Mouse (Mus musculus) gastrocnemius, adult 2 months (tissue): Measurements from ENCODE around the gene Usp5. TPM values are rescaled to one million over a fixed set of nuclear protein-coding genes. Genes with fewer than 3 reads are reported as not detected.

Source experiments
- DNase-seq: peaks from one replicate; pipeline ENCODE4 v3.0.0; 2022
- H3K27ac ChIP-seq: fragments of 200-600 bp; 2 replicates; pipeline ENCODE4 v1.8.1; 2022; ENCODE audit warnings: mild to moderate bottlenecking
- H3K4me3 ChIP-seq: fragments of 200-600 bp; 2 replicates; pipeline ENCODE4 v1.8.1; 2022; ENCODE audit warnings: mild to moderate bottlenecking, moderate library complexity
- CTCF ChIP-seq: fragments of 200-600 bp; IDR thresholded peaks from 2 replicates; pipeline ENCODE4 v1.8.1; 2022; ENCODE audit warnings: antibody characterized with exemption, mild to moderate bottlenecking, moderate library complexity
- intact Hi-C: fragments of 180-260 bp; cut with DNase I; formaldehyde crosslinking; loops from one replicate; pipeline ENCODE4 v1.15.1; 2025
- total RNA-seq, 2 experiments: library from RNA; stranded (reverse); gene quantifications; 2 replicates each; pipeline ENCODE4 v1.2.3; 2021

Gene Usp5
- total RNA-seq, 2 experiments from 2014 or later: 43.4 to 50.1 TPM

DNA sequence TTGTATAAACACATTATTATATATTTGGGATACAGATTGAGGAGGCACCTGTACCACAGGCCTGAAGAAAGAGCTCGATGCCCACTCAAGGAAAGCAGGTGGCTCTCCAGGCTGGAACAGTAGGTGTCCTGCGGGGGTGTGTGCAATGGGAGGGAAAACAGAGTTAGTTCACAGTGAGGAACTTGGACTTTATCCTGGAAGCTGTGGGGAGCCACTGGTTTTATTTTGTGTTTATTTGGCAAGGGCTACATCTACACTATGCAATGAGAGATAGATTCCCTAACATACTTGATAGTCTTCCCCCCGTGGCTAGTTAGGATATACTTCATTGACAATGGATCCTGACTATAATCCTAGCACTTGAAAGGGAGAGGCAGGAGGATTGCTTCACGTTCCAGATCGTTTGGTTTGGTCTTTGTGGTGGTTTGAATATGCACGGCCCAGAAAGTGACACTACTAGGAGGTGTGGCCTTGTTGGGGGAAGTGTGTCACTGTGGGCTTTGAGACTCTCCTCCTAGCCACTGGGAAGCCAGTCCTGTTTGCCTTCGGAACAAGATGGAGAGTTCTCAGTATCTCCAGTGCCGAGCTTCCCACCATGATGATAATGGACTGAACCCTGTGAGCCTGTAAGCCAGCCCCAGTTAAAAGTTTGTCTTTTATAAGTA, 42.4 kb downstream of the Usp5 start:
- no peak overlapping the region for H3K4me3 ChIP-seq
- no peak for DNase-seq
- no peak for TF ChIP-seq CTCF
- intact Hi-C loops: no loop called here
- no peak overlapping the region for H3K27ac ChIP-seq

DNA sequence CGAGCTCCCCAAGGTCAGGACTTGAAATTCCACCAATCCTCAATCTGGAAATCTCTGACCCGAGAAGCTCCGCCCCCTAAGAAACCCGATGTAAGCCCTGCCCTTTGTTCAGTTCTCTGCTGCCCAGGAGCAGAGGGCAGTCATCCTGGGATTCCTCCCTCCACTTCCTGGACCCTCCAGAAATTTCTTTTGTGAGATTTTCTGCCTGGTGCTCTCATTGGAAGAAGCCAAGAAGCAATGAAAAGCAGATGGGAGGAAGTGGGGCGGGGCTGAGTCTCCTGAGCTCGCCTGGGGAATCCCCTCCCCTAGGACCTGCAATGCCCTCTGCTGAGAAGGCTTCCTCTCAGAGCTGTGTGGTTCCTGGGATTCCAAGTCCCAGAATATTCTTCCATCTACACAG, 46.8 kb downstream of the Usp5 start:
- peak overlapping the region; percentile 46 for H3K4me3 ChIP-seq
- no peak overlapping the region; the same call in 1 of the 2 replicates for H3K27ac ChIP-seq
- peak; percentile 50 for DNase-seq
- intact Hi-C loops: no loop called here
- TF ChIP-seq CTCF: no peak

DNA sequence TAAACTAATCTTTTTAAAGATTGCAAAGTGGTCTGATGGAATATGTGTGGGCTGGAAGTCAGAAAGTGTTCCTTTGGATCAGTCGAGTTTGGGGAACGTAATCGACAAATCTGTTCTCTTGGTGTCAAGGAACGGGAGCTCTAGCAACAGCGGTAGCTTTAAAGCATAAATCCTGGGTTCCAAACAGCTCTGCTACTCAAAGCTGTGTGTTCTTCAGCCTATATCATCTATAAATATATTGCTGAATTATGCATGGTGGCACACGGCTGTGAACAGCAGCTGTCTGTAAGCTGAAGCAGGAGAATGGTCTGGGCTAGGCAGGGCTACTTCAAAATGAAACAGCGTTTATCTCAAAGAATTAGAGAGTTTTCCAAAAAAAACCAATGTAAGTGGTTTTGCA, 48.4 kb downstream of the Usp5 start:
- intact Hi-C loops: no loop called here
- DNase-seq: no peak
- Histone ChIP-seq H3K4me3 (no peak overlapping the region), H3K27ac (no peak overlapping the region)
- no peak for TF ChIP-seq CTCF

DNA sequence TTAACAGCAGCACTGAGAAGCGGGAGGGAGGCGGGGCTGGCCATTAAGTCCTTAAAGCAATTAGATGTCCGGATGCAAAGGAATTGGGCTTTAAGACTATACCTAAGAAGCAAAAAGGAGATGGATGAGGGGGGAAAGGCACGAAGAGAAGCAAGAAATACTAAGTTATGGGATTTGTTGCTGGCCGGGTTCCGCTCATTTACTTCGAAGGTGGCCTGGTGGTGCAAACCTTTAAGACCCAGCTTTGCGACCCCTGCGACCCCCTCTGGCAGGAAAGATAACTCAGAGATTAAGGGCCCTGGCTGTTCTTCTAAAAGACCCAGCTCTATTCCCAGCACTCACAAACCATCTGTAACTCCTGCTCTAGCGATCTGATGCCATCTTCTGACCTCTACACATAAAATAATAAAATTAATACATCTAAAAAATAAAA, 49.3 kb downstream of the Usp5 start:
- TF ChIP-seq CTCF: no peak
- DNase-seq: no peak
- Histone ChIP-seq H3K27ac (peak overlapping the region; percentile 58; the same call in 1 of the 2 replicates), H3K4me3 (peak overlapping the region; percentile 57)
- intact Hi-C loops: no loop called here

DNA sequence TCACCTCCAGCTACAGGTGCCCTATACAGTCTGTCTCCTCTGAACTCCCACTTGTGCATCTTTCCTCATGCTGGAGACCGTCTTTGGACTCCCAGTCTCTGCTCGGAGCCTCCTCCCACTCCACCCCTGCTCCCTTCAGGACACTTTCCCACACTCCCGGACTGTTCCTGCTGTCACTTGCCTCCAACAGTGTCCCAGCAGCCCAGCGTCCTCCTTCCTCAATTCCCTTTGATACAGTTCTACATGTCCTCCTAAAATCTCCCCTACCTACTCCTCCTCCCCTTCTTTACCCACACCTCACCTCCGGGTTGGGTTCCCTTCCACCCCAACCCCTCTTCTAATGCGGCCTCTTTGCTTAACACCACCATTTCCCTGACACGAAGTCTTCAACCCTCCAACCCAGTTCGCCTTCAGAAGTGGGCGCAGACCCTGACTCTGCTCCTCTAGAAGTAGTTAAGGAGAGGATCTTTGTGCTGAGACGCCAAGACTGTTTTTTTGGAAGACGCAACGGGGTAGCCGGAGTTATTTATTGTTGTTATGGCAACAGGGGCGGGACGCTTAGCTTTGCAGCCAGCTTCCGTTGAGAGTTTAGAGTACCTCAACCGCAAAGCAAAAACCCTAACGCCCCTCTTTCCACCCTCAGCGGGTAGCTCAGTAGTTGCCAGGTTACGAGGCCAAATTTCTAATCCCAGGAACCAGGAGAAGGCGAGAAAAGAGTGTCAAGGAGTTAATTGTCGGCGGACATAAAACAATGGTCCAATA, 49.9 kb downstream of the Usp5 start, which contains the start of gene Lrrc23:
Gene Lrrc23, minus strand, starts transcription at position 506 of the 762 bp plus-strand sequence.
- intact Hi-C loops: no loop called here
- no peak for DNase-seq
- no peak for TF ChIP-seq CTCF
- Histone ChIP-seq H3K4me3 (peak within 1 kb of the TSS; percentile 57), H3K27ac (peak within 1 kb of the TSS; percentile 58)

DNA sequence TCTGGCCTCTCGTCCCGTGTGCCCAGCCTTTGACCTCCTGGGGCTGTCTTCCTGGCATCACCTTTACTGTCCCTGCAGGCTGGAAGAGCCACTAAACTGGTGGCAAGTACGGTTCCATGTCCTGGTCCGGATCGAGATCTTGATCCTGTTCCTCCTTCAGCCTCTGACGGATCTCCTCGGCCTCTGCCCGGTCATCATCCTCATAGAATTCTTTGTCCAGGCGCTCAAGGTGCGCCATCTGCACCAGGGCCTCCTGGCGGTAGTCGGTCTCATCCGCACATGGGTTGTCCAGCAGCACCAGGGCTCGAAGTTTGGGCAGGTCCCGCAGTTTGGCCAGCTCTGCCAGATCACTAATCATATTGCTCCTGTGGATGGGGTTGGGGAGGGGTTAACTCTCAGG, 58.8 kb downstream of the Usp5 start:
- no peak overlapping the region for H3K4me3 ChIP-seq
- no peak overlapping the region for H3K27ac ChIP-seq
- intact Hi-C loops: no loop called here
- no peak for DNase-seq
- no peak for TF ChIP-seq CTCF

DNA sequence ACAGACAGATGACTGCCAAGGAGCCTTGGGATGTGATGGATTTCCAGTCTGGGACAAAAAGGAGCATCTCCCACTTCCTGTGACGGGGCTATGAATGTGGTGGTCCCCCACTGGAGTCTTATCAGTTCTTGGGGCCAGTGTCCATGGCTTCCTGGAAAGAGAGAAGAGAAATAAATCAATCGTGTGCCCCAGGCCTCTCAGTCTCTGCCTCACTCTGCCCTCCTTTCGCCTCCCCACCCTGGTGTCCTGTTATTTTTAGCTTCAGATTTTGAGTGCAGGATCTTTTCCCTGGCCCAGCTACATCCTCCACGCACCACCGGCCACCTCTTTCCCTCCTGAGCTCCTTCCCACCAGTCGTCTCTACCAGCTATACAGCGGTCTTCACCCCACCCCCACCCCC, 59.3 kb downstream of the Usp5 start:
- no peak for DNase-seq
- Histone ChIP-seq H3K27ac (no peak overlapping the region; the same call in 1 of the 2 replicates), H3K4me3 (peak overlapping the region; percentile 78)
- no peak for TF ChIP-seq CTCF
- intact Hi-C loops: no loop called here

DNA sequence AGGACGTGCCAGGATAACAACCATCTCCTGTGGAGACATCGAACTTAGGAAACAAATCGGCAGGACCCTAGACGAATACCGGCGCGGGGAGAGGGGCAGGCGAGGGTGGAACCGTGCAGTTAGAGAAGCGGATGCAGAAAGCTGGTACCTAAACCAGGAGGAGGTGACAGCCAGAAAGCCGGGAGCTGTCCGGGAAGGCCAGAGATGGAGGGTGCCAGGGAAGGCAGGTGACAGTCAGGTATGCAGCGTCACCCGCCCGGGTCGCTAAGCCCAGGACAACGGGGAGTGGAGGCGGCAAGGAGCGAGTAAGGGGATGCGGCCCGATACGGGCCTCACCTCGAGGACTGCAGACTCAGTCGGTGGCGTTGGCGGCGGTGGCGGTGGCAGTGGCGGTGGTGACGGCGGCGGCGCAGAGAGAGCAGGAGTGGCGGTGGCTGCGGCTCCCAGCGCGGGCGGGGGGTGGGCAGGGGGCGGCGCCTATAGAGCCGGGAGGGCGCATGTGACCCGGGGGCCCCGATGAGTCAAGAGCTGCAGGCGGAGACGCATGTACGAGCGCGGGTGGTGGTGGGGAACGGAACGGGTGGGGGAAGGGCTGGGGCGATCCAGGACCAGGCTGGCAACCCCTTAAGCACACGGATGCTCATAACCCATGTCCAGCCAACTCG, 60.1 kb downstream of the Usp5 start, which contains the start of gene Eno2:
Gene Eno2, minus strand, starts transcription at position 573 of the 665 bp plus-strand sequence.
- Histone ChIP-seq H3K4me3 (peak within 1 kb of the TSS; percentile 78), H3K27ac (peak within 1 kb of the TSS; percentile 71)
- no peak for TF ChIP-seq CTCF
- intact Hi-C loops: loop anchor here (10.0 kb wide), 1 partner anchor 264 kb away; no protein-coding TSS in a partner anchor
- peak; percentile 61 for DNase-seq

DNA sequence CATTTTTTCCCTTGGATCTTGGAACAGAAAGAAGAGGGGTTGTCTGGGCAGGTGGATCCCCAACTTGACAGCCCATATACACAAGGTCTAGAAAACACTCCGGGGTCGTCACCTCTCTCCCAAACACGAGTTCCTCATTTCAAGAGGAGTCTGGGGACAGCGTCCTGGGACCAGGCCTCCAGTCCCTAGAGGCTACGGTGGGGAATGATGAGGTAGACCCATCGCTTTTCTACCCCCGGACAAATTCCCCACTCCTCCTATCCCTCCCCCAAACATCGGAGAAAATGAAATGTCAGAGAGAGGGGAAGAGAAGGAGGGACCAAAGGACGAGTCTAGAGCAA, 60.6 kb downstream of the Usp5 start:
- DNase-seq: no peak
- H3K27ac ChIP-seq: peak overlapping the region; percentile 71; the same call in 1 of the 2 replicates
- no peak for TF ChIP-seq CTCF
- intact Hi-C loops: loop anchor here (10.0 kb wide), 1 partner anchor 264 kb away; no protein-coding TSS in a partner anchor
- peak overlapping the region; percentile 78 for H3K4me3 ChIP-seq

DNA sequence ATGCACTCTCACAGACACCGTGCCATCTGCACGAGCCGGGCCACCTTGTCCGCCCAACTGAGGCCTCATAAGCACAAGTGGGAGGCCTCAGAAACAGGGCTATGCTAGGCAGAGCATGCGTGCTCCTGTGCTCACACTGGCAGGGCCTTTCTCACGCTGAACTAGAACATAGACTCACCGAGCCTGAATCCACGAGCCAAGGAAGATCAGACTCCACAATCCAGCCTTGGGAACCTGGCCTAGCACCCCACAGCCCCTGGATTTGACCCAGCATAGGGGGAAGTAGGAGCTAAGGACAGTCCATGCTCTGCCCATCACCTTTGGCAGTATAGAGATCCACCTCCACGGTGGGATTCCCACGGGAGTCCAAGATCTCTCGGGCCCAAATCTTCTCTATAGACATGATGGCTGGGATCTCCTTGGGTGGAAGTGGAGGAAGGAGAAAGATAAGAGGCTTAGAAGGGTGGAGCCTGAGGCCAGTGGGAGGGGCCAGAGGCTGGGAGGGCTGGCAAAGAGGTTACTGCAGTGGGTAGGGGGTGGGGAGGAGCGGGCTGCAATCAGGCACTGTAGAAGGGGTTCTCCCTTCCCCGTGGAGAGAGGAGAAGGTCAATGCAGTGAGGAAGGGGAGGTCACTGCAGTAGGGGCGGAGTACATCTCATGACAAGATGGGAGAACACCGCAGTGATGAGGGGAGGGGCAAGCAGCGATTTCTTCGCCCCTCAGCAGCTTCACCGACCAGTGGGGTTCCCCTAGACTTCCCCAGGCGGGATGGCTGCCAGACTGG, 61.2 kb downstream of the Usp5 start:
- H3K27ac ChIP-seq: peak overlapping the region; percentile 12; the same call in 1 of the 2 replicates
- no peak for DNase-seq
- intact Hi-C loops: loop anchor here (10.0 kb wide), 1 partner anchor 263 kb away; no protein-coding TSS in a partner anchor
- TF ChIP-seq CTCF: no peak
- peak overlapping the region; percentile 78 for H3K4me3 ChIP-seq

DNA sequence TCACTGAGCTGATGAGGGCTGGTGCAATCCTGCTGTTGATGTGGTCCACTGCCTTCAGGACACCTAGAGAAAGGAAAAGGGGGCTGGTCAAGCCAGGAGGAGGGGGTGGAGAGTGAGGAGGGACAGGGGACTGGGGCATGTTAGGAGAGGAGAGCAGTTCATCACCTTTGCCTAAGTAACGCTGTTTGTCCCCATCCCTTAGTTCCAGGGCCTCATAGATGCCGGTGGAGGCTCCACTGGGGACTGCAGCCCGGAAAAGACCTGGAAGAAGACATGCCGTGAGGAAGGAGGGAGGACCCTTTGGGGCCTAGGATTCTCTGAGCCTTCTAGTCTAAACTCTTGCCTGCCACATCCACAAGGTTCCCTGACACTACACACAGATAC, 61.8 kb downstream of the Usp5 start:
- DNase-seq: no peak
- H3K27ac ChIP-seq: no peak overlapping the region
- H3K4me3 ChIP-seq: no peak overlapping the region
- intact Hi-C loops: loop anchor here (10.0 kb wide), 1 partner anchor 263 kb away; no protein-coding TSS in a partner anchor
- TF ChIP-seq CTCF: no peak

DNA sequence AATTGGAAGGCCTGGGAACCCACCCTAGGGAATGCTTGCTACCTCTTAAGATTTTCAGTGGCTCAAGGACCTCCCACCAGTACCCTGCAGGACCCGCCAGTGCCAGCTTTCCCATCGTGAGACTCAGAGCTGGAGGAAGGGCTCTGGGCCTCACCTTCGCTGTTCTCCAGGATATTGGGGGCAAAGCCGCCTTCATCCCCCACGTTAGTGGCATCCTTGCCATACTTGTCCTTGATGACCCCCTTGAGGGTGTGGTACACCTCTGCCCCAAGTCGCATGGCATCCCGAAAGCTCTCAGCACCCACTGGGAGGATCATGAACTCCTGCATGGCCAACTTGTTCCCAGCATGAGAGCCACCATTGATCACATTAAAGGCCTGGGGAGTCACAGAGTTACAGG, 63.3 kb downstream of the Usp5 start:
- DNase-seq: no peak
- TF ChIP-seq CTCF: no peak
- intact Hi-C loops: loop anchor here (10.0 kb wide), 1 partner anchor 261 kb away; no protein-coding TSS in a partner anchor

More for the DNA sequence above, 63.3 kb downstream of the Usp5 start:
- no peak overlapping the region for H3K4me3 ChIP-seq
- no peak overlapping the region for H3K27ac ChIP-seq

Other genes starting within 250 kb of the Usp5 start
- gene C1s2, start 193.4 kb downstream of the Usp5 start, total RNA-seq: under 1 TPM; 0.31 to 0.39 TPM
- gene Lpcat3, start 166.5 kb downstream of the Usp5 start, total RNA-seq: 10 to 100 TPM; 14.6 to 19.0 TPM
- gene Emg1, start 117.3 kb downstream of the Usp5 start, total RNA-seq: 10 to 100 TPM; 57.7 to 71.8 TPM
- gene Phb2, start 117.1 kb downstream of the Usp5 start, total RNA-seq: 100 to 1,000 TPM; 142 to 184 TPM
- gene Ptpn6, start 90.8 kb downstream of the Usp5 start, total RNA-seq: under 1 TPM; 0.61 to 0.87 TPM
- gene Grcc10, start 88.1 kb downstream of the Usp5 start, total RNA-seq: 100 to 1,000 TPM; 145 to 182 TPM
- gene Gm45234, start 73.5 kb downstream of the Usp5 start, total RNA-seq: not detected
- 10 to 100 TPM; 46.4 to 47.9 TPM for gene Atn1, start 73.0 kb downstream of the Usp5 start, total RNA-seq
- gene Eno2, start 59.8 kb downstream of the Usp5 start, total RNA-seq: 1 to 10 TPM; 1.2 to 2.0 TPM
- under 1 TPM in 1 of 2 experiments, not detected in 1; 0.48 TPM for gene Lrrc23, start 49.8 kb downstream of the Usp5 start, total RNA-seq
- 1 to 10 TPM; 2.0 to 2.5 TPM for gene Spsb2, start 20.8 kb downstream of the Usp5 start, total RNA-seq
- 1,000 to 10,000 TPM; 2,224 to 2,391 TPM for gene Tpi1, start 15.2 kb downstream of the Usp5 start, total RNA-seq
- under 1 TPM; 0.26 to 0.31 TPM for gene Cdca3, start 63 bp upstream of the Usp5 start, total RNA-seq
- 1 to 10 TPM in 1 of 2 experiments, under 1 TPM in 1; 0.75 to 1.4 TPM for gene Gnb3, start 10.8 kb upstream of the Usp5 start, total RNA-seq
- gene P3h3, start 28.3 kb upstream of the Usp5 start, total RNA-seq: 1 to 10 TPM; 4.1 to 7.1 TPM
- not detected for gene Gpr162, start 34.5 kb upstream of the Usp5 start, total RNA-seq
- not detected for gene Cd4, start 58.7 kb upstream of the Usp5 start, total RNA-seq
- under 1 TPM; 0.11 to 0.13 TPM for gene Lag3, start 82.2 kb upstream of the Usp5 start, total RNA-seq
- 10 to 100 TPM; 65.5 to 99.4 TPM for gene Ptms, start 90.6 kb upstream of the Usp5 start, total RNA-seq
- 100 to 1,000 TPM; 202 to 204 TPM for gene Mlf2, start 101.9 kb upstream of the Usp5 start, total RNA-seq
- gene Cops7a, start 136.1 kb upstream of the Usp5 start, total RNA-seq: 100 to 1,000 TPM; 108 to 115 TPM
- under 1 TPM; 0.22 to 0.41 TPM for gene Pianp, start 167.2 kb upstream of the Usp5 start, total RNA-seq
- gene Zfp384, start 179.7 kb upstream of the Usp5 start, total RNA-seq: 10 to 100 TPM; 24.4 to 28.0 TPM
- 10 to 100 TPM; 26.8 to 28.3 TPM for gene Ing4, start 210.3 kb upstream of the Usp5 start, total RNA-seq
- 1 to 10 TPM; 2.4 to 4.5 TPM for gene Acrbp, start 220.2 kb upstream of the Usp5 start, total RNA-seq
- not detected for gene Lpar5, start 238.4 kb upstream of the Usp5 start, total RNA-seq